Comparison of ENCODE assay signal across 20 mouse cellular contexts in the genomic region with DNA sequence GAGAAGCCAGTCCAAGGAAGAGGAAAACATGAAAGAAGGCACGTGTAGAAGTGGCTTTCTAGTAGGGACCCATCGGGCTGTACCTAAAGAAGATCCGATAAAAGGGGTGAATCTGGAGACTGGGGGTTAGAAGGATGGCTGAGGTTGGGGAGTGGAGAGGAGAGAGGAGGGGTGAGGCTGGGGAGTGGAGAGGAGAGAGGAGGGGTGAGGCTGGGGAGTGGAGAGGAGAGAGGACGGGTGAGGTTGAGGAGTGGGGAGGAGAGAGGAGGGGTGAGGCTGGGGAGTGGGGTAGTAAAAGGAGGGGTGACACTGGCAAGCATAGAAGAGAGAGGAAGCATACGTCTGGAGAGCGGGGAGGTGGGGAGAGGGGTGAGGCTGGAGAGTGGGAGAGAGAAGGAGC. TPM values are rescaled to one million over a fixed set of nuclear protein-coding genes. Genes with fewer than 3 reads are reported as not detected.
DNase-seq lines count a peak whose midpoint lies in the region; ATAC-seq and TF ChIP-seq lines count a peak whose summit lies in the region.
"Had no signal": no experiment of that assay in that cellular context is flagged by ENCODE, and none has a peak within 500 bp of the region (broad histone marks: within the 10 kb centered on the region; RNA-seq: fewer than 3 reads in every experiment).

No protein-coding gene starts in this region.

- H3K9me3 ChIP-seq in hindbrain, embryonic 12.5 days (replicated peaks): no peaks in the 10 kb centered on the region
- no peaks in the 10 kb centered on the region for H3K9me3 ChIP-seq in hindbrain, embryonic 16.5 days (ENCODE audit: control insufficient read depth, low read length)
- no peaks in the 10 kb centered on the region for H3K9me3 ChIP-seq in liver, embryonic 13.5 days (replicated peaks)
- no peaks in the 10 kb centered on the region for H3K9me3 ChIP-seq in liver, postnatal 0 days (ENCODE audit: low read length)
- H3K9me3 ChIP-seq in stomach, embryonic 14.5 days (ENCODE audit: control insufficient read depth, low read depth, low read length): no peaks in the 10 kb centered on the region
- H3K9me3 ChIP-seq: heart, embryonic 15.5 days; neural tube, embryonic 12.5 days had no signal

- 0 out of 2 replicates have a peak, but pooled peaks cover 2% of the 10 kb centered on the region for H3K4me1 ChIP-seq in hindbrain, embryonic 12.5 days
- H3K4me1 ChIP-seq in hindbrain, embryonic 16.5 days (ENCODE audit: control insufficient read depth, insufficient read depth, low read depth, low read length): peaks cover 6% of the 10 kb centered on the region; the same call in 1 of the 2 replicates
- H3K4me1 ChIP-seq in liver, embryonic 13.5 days (replicated peaks): no peaks in the 10 kb centered on the region
- no peaks in the 10 kb centered on the region for H3K4me1 ChIP-seq in liver, postnatal 0 days (ENCODE audit: insufficient read depth)
- no peaks in the 10 kb centered on the region for H3K4me1 ChIP-seq in stomach, embryonic 14.5 days (ENCODE audit: control insufficient read depth, insufficient read depth, low read length)
- H3K4me1 ChIP-seq: neural tube, embryonic 12.5 days had no signal

- H3K4me2 ChIP-seq in hindbrain, embryonic 12.5 days (replicated peaks): no peak overlapping the region
- no peak overlapping the region for H3K4me2 ChIP-seq in hindbrain, embryonic 16.5 days (ENCODE audit: low read length)
- no peak overlapping the region for H3K4me2 ChIP-seq in liver, embryonic 13.5 days
- H3K4me2 ChIP-seq in liver, postnatal 0 days (ENCODE audit: low read depth, low read length): no peak overlapping the region
- no peak overlapping the region for H3K4me2 ChIP-seq in stomach, embryonic 14.5 days (replicated peaks; ENCODE audit: low read depth, low read length)
- H3K4me2 ChIP-seq: heart, embryonic 15.5 days; neural tube, embryonic 12.5 days had no signal

- H3K4me3 ChIP-seq in hindbrain, embryonic 12.5 days: no peak overlapping the region
- H3K4me3 ChIP-seq in hindbrain, embryonic 16.5 days (ENCODE audit: low read length): no peak overlapping the region
- no peak overlapping the region for H3K4me3 ChIP-seq in liver, embryonic 13.5 days (replicated peaks)
- H3K4me3 ChIP-seq in liver, postnatal 0 days (ENCODE audit: low read depth, low read length): no peak overlapping the region
- no peak overlapping the region for H3K4me3 ChIP-seq in stomach, embryonic 14.5 days (ENCODE audit: low read depth, low read length)
- H3K4me3 ChIP-seq: heart, embryonic 15.5 days; neural tube, embryonic 12.5 days had no signal

- 0 out of 2 replicates have a peak, but pooled peaks have one; percentile 65 for ATAC-seq in hindbrain, embryonic 12.5 days (ENCODE audit: low FRiP score)
- no peak for ATAC-seq in hindbrain, embryonic 16.5 days
- ATAC-seq in liver, embryonic 13.5 days (ENCODE audit: low read depth): 0 out of 2 replicates have a peak, but pooled peaks have one; percentile 47
- no peak for ATAC-seq in liver, postnatal 0 days
- peak; percentile 57; the same call in 1 of the 2 replicates for ATAC-seq in erythroblast, adult 5-6 weeks (replicated peaks; ENCODE audit: low FRiP score, poor library complexity, severe bottlenecking)
- ATAC-seq in stomach, embryonic 14.5 days (ENCODE audit: insufficient number of reproducible peaks, insufficient read depth, low FRiP score, low read depth): 0 out of 2 replicates have a peak, but pooled peaks have one; percentile 21
- ATAC-seq: forebrain, postnatal 0 days had no signal

- no peak overlapping the region for H3K27ac ChIP-seq in hindbrain, embryonic 12.5 days
- H3K27ac ChIP-seq in hindbrain, embryonic 16.5 days (ENCODE audit: low read depth, low read length): no peak overlapping the region
- no peak overlapping the region for H3K27ac ChIP-seq in liver, embryonic 13.5 days
- no peak overlapping the region for H3K27ac ChIP-seq in liver, postnatal 0 days (ENCODE audit: low read depth)
- H3K27ac ChIP-seq in stomach, embryonic 14.5 days (ENCODE audit: low read length): no peak overlapping the region
- H3K27ac ChIP-seq: heart, embryonic 15.5 days; macrophage; neural tube, embryonic 12.5 days had no signal

- H3K9ac ChIP-seq in hindbrain, embryonic 12.5 days: no peak overlapping the region
- H3K9ac ChIP-seq in hindbrain, embryonic 16.5 days (ENCODE audit: low read depth, low read length): no peak overlapping the region
- H3K9ac ChIP-seq in liver, embryonic 13.5 days: no peak overlapping the region
- no peak overlapping the region for H3K9ac ChIP-seq in liver, postnatal 0 days (replicated peaks)
- no peak overlapping the region for H3K9ac ChIP-seq in stomach, embryonic 14.5 days (replicated peaks; ENCODE audit: low read depth, low read length)
- H3K9ac ChIP-seq: forebrain, postnatal 0 days; heart, embryonic 15.5 days; neural tube, embryonic 12.5 days had no signal

- 84% methylated on average over 6 of the region's 6 CpGs for WGBS in hindbrain, embryonic 12.5 days
- 83% methylated on average over 6 of the region's 6 CpGs for WGBS in hindbrain, embryonic 16.5 days
- 51% methylated on average over 6 of the region's 6 CpGs for WGBS in liver, embryonic 13.5 days (ENCODE audit: insufficient replicate concordance)
- 73% methylated on average over 6 of the region's 6 CpGs for whole genome bisulfite sequencing in liver, postnatal 0 days (ENCODE audit: insufficient replicate concordance)
- 77% methylated on average over 6 of the region's 6 CpGs for WGBS in stomach, embryonic 14.5 days

- TF ChIP-seq EP300 in liver, postnatal 0 days (IDR thresholded peaks at IDR 0.05; ENCODE audit: low read depth): no peak

- TF ChIP-seq CTCF in liver, postnatal 0 days (IDR thresholded peaks at IDR 0.05; ENCODE audit: low read depth): no peak

- H3K27me3 ChIP-seq in hindbrain, embryonic 12.5 days: peaks cover 81% of the 10 kb centered on the region
- peaks cover 44% of the 10 kb centered on the region for H3K27me3 ChIP-seq in hindbrain, embryonic 16.5 days (replicated peaks; ENCODE audit: control insufficient read depth, insufficient read depth, low read length)
- H3K27me3 ChIP-seq in liver, embryonic 13.5 days: peaks cover 66% of the 10 kb centered on the region
- H3K27me3 ChIP-seq in liver, postnatal 0 days (ENCODE audit: insufficient read depth, low read length): peaks cover 55% of the 10 kb centered on the region
- H3K27me3 ChIP-seq in stomach, embryonic 14.5 days (ENCODE audit: control insufficient read depth, insufficient read depth, low read length): peaks cover 35% of the 10 kb centered on the region

- no peaks in the 10 kb centered on the region for H3K36me3 ChIP-seq in hindbrain, embryonic 12.5 days
- no peaks in the 10 kb centered on the region for H3K36me3 ChIP-seq in hindbrain, embryonic 16.5 days (ENCODE audit: control insufficient read depth, insufficient read depth, low read length)
- H3K36me3 ChIP-seq in liver, embryonic 13.5 days: no peaks in the 10 kb centered on the region
- H3K36me3 ChIP-seq in liver, postnatal 0 days (replicated peaks; ENCODE audit: insufficient read depth, low read length): no peaks in the 10 kb centered on the region
- H3K36me3 ChIP-seq in stomach, embryonic 14.5 days (ENCODE audit: control insufficient read depth, insufficient read depth, low read length): no peaks in the 10 kb centered on the region
- H3K36me3 ChIP-seq: heart, embryonic 15.5 days; neural tube, embryonic 12.5 days had no signal

- DNase-seq in liver, embryonic 13.5 days: no peak
- no peak for DNase-seq in liver, postnatal 0 days
- DNase-seq in ovary, adult 18-20 months (ENCODE audit: low spot score): no peak
- DNase-seq: adrenal gland, postnatal 10 days; B cell, adult 2 months; cerebellum, adult 11 months; cerebellum, postnatal 25 days; forebrain, postnatal 0 days; heart, adult 11 months; kidney, adult 18-20 months; right cerebral cortex, postnatal 25 days had no signal

RNA-seq across cellular contexts. Expression of a gene that starts 3.8 kb away (rescaled TPM):
- polyA plus RNA-seq in hindbrain, embryonic 12.5 days (2016; fragmentation: Nextera tagmentation; extraction: Ambion mirVana): not detected in 2 replicates
- polyA plus RNA-seq in hindbrain, embryonic 16.5 days (2015; fragmentation: Nextera tagmentation; extraction: Ambion mirVana): 0.24 and 0.30 TPM in 2 replicates
- not detected in 2 replicates for polyA plus RNA-seq in liver, embryonic 13.5 days (2015; fragmentation: Nextera tagmentation; extraction: Ambion mirVana)
- polyA plus RNA-seq in liver, postnatal 0 days (2015; fragmentation: Nextera tagmentation; extraction: Ambion mirVana): not detected in 2 replicates
- total RNA-seq in erythroblast, adult 5-6 weeks (2015; ENCODE audit: low replicate concordance): not detected in 2 replicates
- total RNA-seq in erythroblast, adult 5-6 weeks (2017; ENCODE audit: low replicate concordance): not detected in 2 replicates
- not detected in 2 replicates for polyA plus RNA-seq in stomach, embryonic 14.5 days (2014; fragmentation: Nextera tagmentation; extraction: Ambion mirVana)
- total RNA-seq: adrenal gland, postnatal 10 days; gastrocnemius, adult 18-20 months had no signal
- polyA plus RNA-seq: forebrain, postnatal 0 days; heart, embryonic 15.5 days; liver, embryonic 16.5 days; macrophage had no signal

RNA-seq across cellular contexts. Expression of a gene that starts 36.6 kb away (rescaled TPM):
- polyA plus RNA-seq in hindbrain, embryonic 12.5 days (2016; fragmentation: Nextera tagmentation; extraction: Ambion mirVana): 0.13 and 0.48 TPM in 2 replicates
- polyA plus RNA-seq in hindbrain, embryonic 16.5 days (2015; fragmentation: Nextera tagmentation; extraction: Ambion mirVana): 0.20 and 0.31 TPM in 2 replicates
- 0.09 and 0.13 TPM in 2 replicates for polyA plus RNA-seq in liver, embryonic 13.5 days (2015; fragmentation: Nextera tagmentation; extraction: Ambion mirVana)
- 0.06 TPM in 1 of 2 replicates, not detected in the other for polyA plus RNA-seq in liver, postnatal 0 days (2015; fragmentation: Nextera tagmentation; extraction: Ambion mirVana)
- total RNA-seq in erythroblast, adult 5-6 weeks (2015; ENCODE audit: low replicate concordance): 0.84 TPM in 1 of 2 replicates, not detected in the other
- 0.51 TPM in 1 of 2 replicates, not detected in the other for total RNA-seq in erythroblast, adult 5-6 weeks (2017; ENCODE audit: low replicate concordance)
- 0.14 and 0.52 TPM in 2 replicates for polyA plus RNA-seq in stomach, embryonic 14.5 days (2014; fragmentation: Nextera tagmentation; extraction: Ambion mirVana)
- total RNA-seq: forebrain, postnatal 0 days had no signal
- polyA plus RNA-seq: macrophage had no signal

Comparison
In these comparisons a context has a peak if more than half of its experiments do, and no peak if none do; other contexts are left out.
1. ATAC-seq: peak in hindbrain, embryonic 12.5 days (single experiment), liver, embryonic 13.5 days (single experiment), erythroblast, adult 5-6 weeks (single experiment) and stomach, embryonic 14.5 days (single experiment); none in hindbrain, embryonic 16.5 days (single experiment) and liver, postnatal 0 days (single experiment).